Mouse (Mus musculus) myocyte (in vitro differentiated cells): ENCODE data around the gene Fam198b.

Source experiments
- CEBPB ChIP-seq: IDR thresholded peaks from 2 replicates; pipeline ENCODE4 v1.6.1; 2011; ENCODE audit warnings: mild to moderate bottlenecking, moderate library complexity; ENCODE audit not compliant: poor library complexity, insufficient read depth, severe bottlenecking
- E2F4 ChIP-seq: IDR thresholded peaks from one replicate; pipeline ENCODE4 v1.6.1; 2011; ENCODE audit warnings: mild to moderate bottlenecking, control low read depth, moderate library complexity; ENCODE audit not compliant: insufficient read depth
- MAX ChIP-seq: IDR thresholded peaks from one replicate; pipeline ENCODE4 v1.6.1; 2011; ENCODE audit warnings: low read depth, mild to moderate bottlenecking, control low read depth
- MYOG ChIP-seq, 3 experiments: IDR thresholded peaks; one replicate each; pipeline ENCODE4 v1.6.1; 2011; ENCODE audit warnings: control low read depth in 2 of 3, low read depth in 2 of 3, mild to moderate bottlenecking in 2 of 3; ENCODE audit not compliant: insufficient read length in 2 of 3, control insufficient read depth in 1 of 3, insufficient read depth in 1 of 3
- POLR2A ChIP-seq: IDR thresholded peaks from one replicate; pipeline ENCODE4 v1.6.1; 2011; ENCODE audit warnings: low read depth, mild to moderate bottlenecking, control low read depth, moderate library complexity; ENCODE audit not compliant: insufficient read length
- POLR2AphosphoS2 ChIP-seq: IDR thresholded peaks from one replicate; pipeline ENCODE4 v1.6.1; 2011; ENCODE audit warnings: low read depth, control low read depth; ENCODE audit not compliant: insufficient read length
- TCF12 ChIP-seq: IDR thresholded peaks from one replicate; pipeline ENCODE4 v1.6.1; 2011; ENCODE audit warnings: mild to moderate bottlenecking, control low read depth; ENCODE audit not compliant: poor library complexity, insufficient read depth, severe bottlenecking
- USF1 ChIP-seq: IDR thresholded peaks from one replicate; pipeline ENCODE4 v1.6.1; 2011; ENCODE audit warnings: low read depth, mild to moderate bottlenecking, control low read depth, moderate library complexity

DNA sequence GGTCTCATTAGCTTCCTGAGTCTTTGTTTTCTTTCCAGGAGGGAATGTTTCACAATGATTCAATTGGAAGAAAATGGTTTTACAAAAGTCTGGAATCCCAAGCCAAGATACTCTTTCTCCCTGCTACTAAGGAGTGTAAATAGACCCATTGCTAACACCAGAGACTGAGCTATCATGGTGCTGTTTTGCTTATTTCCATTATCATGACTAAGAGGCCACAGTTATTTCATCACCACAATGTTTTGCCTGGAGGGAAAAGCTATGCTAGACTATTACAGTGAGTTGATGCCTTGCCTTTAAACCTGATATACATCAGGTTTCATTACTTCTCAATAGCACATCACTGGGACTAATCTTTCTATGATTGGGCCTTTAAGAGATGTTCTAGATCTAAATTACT, 34.4 kb downstream of the Fam198b start:
- TF ChIP-seq POLR2A = no peak
- no peak for TF ChIP-seq POLR2AphosphoS2
- TF ChIP-seq E2F4 = no peak
- TF ChIP-seq CEBPB = no peak
- TF ChIP-seq USF1 = no peak
- TF ChIP-seq TCF12 = no peak
- TF ChIP-seq MAX = no peak
- TF ChIP-seq MYOG (IDR thresholded peaks at IDR 0.05; ENCODE audit: control insufficient read depth in 1 of 3, insufficient read depth in 1 of 3, insufficient read length in 2 of 3, low read depth in 2 of 3) = no peak
